Mouse (Mus musculus): ENCODE measurements around the gene Wdtc1.

Gene Wdtc1

GRCm38 (mm10) chr4:133353367-133354365, at the start of gene Wdtc1:
Gene Wdtc1 (minus strand): TSS chr4:133353481.
- no peak for DNase-seq (ENCODE audit: low read depth, low spot score)

- no peak for DNase-seq (ENCODE audit: low read depth, low spot score)
These were observed 48.7 kb upstream of the Wdtc1 start for GRCm38 (mm10) chr4:133402011-133402410.

- DNase-seq (ENCODE audit: low read depth, low spot score): no peak
These were observed 46.8 kb upstream of the Wdtc1 start for GRCm38 (mm10) chr4:133400098-133400497.

GRCm38 (mm10) chr4:133399509-133399908, 46.2 kb upstream of the Wdtc1 start:
- no peak for DNase-seq (ENCODE audit: low read depth, low spot score)

DNA sequence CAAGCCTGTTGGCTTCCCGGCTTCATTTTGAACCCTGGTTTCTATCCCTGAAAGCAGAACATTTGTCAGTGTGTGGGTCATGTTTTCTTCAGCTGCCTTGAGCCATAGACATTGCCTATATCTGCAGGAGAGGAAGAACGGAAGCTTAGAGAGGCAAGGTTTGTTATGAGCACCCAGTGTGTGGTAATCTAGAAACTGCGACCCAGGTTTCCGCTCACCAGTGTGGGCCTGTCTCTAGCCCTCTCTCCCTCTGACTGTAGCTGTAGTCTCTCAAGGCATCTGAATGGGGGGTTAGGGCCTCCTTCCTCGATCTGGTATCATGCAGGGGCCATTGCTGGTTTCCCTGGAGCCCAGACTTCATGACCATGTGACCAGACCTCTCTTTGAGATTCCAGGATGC, 45.3 kb upstream of the Wdtc1 start:
- DNase-seq (ENCODE audit: low read depth, low spot score): no peak

DNA sequence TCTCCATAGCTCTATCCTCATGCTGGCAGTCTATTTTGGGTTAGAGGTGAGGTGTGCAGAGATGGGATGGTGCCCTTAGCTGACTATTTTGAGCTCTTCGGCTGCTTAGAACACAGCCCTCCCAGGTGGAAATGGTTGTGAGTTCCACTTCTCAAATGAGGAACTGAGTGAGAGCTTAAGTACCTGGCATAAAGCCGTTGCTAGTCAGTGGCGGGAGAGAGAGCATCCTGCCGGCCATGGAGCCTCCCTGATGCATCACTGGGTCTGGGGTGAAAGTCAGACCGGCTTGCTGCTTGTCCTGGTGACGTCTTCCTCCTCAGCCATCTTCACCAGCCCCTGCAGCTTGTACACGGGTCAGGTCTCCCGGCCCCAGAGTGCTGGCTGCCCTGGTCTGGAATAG, 44.7 kb upstream of the Wdtc1 start:
- DNase-seq (ENCODE audit: low read depth, low spot score): no peak

DNA sequence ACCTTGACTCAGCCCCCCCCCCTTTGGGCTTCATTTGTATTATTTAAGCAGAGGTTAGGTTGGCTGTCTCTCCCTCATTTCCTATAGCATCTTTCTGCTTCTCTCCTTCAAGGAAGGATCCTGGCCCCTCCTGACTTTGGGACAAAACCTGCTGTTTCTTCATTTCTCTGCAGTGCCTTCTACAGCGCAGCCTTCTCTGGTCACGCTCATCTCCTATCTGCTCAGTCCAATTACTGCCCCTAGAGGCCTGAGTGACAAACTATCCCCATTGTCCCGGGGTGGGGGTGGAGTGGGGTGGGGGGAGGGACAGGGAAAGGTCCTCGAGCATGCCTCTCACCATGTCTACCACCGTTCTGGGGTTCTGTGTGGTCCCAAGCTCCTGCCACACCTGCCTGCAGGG, 44.0 kb upstream of the Wdtc1 start:
- DNase-seq (ENCODE audit: low read depth, low spot score): no peak

DNA sequence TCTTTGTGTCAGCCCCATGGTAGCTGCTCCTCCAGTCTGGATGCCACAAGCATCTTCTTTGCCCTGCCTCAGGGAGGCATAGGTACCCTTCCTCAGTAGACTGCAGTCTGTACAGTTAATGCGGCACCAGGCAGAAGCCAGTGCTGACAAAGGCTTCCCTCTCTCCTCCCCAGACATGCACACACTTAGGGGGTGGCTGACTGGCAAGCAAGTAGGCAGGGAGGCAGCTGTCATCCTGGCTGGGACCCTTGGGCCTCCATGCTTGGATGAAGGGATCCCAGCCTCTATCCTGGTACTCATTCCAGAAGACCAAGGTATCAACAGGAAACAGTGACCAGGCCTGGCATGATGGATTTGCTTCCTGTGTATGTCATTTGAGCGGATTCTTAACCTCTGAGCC, 42.8 kb upstream of the Wdtc1 start:
- no peak for DNase-seq (ENCODE audit: low read depth, low spot score)

DNA sequence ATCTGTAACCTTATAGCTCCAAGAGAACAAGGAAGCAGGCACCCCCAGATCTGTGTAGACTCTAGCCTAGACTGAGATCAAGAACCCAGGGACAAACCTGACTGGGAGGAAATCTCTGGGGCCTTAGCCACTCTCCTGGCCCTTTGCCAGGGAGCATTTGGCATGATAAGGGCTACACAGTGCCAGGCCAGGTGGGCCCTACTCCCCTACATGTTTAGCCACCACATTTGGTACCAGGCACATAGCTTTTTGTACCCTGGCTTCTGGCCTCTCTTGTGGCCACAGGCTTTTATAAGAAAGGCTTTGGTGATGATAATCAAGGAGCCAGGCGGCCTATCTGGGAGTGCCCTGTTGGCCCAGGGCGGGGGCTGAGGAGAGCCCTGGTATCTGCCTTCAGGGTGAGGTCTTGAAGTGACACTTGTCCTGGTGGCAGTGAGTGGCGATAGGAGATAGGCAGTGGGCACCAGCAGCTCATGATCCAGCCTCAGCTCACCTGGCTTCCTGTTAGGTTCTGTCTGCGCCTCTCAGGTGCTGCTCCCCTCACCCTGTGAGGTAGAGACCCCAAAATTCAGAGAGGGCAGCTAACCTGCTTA, 41.8 kb upstream of the Wdtc1 start:
- DNase-seq (ENCODE audit: low read depth, low spot score): no peak

DNA sequence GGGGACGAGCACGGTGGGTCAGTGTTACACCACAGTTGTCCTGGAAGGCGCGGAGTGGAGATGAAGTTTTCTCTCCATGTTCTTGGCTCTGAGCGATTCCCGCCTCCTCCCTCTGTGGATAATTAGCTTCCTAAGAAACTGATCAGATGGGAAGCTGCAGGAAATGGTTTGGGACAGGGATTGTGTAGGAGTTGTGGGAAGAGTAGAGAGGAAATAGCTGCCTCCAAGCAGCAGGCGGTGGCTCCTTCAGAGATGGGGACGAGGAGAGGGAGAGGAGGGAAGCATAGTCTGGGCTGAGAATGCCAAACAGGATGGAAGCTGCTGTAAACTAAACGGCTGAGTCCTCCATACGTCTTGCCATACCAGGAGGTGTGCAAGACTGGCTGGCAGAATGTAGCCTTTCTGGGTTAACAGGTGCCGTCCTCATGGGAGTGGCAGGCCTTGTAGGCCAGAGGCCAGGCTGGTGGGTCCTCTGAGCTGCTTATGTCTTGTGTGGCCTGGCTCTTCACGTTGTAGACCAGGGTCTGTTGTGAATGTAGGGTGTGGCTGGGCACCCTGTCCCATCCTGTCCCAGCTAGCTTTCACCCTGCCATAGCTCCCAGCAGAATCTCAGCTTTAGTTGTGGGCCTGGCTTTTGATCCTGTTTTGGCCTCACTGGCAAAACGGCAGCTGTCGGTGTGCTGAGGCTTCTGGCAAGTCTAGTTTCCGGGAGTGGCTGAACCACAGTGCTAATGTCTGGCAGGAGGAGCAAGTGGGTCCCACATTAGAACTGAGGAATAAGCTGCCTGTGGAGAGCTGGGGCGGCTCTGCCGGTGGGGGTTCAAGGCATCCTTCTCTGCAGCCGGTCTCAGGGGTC, 38.1 kb upstream of the Wdtc1 start:
- DNase-seq (ENCODE audit: low read depth, low spot score): no peak

DNA sequence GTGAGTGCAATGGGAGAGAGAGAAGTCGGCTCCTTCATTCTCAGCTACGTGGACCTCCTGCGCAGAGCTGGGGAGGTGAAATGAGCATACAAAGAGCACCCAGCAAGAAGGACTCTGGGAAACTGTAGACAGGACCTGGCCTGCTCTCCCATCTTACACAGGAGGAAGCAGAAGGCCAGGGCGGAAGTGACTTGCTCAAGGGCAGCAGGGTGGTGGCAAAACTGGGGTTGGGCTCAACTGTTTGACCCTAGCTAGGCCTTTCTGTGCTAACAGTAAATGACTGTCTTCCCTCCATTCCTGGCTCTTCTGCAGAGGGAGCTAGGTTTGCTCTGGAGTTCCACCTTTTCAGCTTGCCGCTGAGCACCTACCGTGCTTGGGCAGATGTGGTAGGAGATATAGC, 37.3 kb upstream of the Wdtc1 start:
- DNase-seq (ENCODE audit: low read depth, low spot score): no peak

DNA sequence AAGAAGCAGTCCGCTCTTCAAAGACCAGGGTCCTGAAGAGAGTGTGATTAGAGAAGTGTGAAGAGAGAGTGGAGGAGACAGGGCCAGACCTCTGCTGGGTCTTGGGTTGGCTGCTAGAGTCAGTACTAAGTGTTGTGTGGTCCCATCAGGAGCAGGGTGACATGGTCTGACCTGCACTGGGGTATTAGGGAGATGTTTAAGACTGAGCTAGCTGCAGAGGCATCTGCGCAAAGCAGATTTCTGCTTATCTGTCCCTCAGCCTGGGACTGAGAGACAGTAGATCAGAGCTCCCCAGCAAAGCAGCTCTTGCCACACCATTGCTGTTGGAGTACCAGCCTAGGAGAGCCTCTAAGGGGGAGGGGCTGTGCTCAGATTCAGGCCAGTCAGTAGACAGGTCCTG, 36.8 kb upstream of the Wdtc1 start:
- no peak for DNase-seq (ENCODE audit: low read depth, low spot score)

- no peak for DNase-seq (ENCODE audit: low read depth, low spot score)
These were observed 35.7 kb upstream of the Wdtc1 start for GRCm38 (mm10) chr4:133388781-133389552.

DNA sequence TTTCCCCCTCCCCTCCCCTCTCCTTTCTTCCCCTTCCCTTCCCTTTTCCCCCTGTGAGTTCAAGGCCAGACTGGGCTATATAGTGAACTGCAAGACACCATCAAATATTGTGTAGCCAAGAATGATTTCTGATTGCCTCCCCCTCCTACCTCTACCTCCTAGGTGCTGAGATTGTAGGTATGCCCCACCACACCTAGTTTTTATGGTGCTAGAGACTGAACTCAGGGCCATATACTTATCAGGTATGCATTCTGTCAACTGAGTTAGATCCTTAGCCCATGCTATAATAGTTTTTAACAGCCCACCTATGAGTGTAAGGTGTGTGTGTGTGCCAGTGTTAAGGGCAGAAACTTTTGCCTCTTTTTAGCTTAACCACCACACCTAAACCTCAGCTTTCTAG, 33.8 kb upstream of the Wdtc1 start:
- DNase-seq (ENCODE audit: low read depth, low spot score): no peak

- DNase-seq (ENCODE audit: low read depth, low spot score): no peak
These were observed 32.9 kb upstream of the Wdtc1 start for GRCm38 (mm10) chr4:133386061-133386797.

DNA sequence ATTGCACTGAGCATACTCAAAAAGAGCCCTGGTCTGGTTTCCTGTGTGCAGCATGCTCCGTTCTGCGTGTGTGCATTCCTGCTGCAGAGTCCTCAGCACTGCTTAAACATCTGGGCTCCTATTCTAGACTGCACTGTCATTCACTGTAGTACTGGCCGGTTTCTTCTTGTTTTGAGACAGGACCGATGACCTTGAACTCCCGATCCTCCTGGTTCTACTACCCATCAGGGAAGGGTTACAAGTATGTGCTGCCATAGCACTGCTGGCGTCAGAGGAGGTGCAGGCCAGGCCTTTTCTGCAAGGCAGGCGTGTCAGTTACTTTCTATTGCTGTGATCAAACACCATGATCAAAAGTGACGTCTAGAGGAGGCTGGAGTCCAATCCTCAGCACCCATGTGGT, 27.9 kb upstream of the Wdtc1 start:
- DNase-seq (ENCODE audit: low read depth, low spot score): no peak

DNA sequence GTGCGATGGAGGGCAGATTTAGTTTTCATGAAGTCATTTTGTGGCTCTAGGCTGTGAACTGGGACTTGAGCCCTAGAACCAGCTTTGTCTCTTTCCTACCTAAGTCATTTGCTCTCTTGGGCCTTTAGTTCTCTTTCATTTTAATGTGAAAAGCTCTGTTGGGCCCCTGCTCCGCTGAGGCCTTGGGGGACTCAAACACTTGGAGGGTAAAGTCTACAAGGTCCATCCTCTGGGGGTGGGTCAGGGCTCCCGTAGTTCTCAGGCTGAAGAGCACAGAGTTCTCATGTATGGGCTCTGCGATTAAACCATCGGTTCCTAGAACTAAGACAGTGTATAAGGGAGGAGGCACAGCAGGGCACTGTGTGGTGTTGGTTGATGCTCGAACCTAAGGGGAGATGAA, 27.3 kb upstream of the Wdtc1 start:
- DNase-seq (ENCODE audit: low read depth, low spot score): no peak

- DNase-seq (ENCODE audit: low read depth, low spot score): no peak
These were observed 26.6 kb upstream of the Wdtc1 start for GRCm38 (mm10) chr4:133379861-133380260.

DNA sequence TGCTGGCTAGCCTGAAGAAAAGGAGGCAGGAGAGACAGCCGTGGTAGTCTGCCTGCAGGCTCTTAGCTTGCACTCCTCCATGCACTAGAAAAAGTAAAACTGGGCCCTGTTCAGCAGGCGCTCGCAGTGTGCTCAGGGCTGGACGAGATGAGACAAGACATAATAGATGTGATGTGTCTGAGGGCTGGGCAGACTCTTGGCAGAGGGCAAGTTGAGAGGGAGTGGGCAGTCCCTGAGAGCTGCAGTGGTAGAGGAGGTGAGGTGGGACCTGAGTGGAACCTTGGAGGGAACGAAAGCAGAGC, 25.7 kb upstream of the Wdtc1 start:
- DNase-seq (ENCODE audit: low read depth, low spot score): no peak

DNA sequence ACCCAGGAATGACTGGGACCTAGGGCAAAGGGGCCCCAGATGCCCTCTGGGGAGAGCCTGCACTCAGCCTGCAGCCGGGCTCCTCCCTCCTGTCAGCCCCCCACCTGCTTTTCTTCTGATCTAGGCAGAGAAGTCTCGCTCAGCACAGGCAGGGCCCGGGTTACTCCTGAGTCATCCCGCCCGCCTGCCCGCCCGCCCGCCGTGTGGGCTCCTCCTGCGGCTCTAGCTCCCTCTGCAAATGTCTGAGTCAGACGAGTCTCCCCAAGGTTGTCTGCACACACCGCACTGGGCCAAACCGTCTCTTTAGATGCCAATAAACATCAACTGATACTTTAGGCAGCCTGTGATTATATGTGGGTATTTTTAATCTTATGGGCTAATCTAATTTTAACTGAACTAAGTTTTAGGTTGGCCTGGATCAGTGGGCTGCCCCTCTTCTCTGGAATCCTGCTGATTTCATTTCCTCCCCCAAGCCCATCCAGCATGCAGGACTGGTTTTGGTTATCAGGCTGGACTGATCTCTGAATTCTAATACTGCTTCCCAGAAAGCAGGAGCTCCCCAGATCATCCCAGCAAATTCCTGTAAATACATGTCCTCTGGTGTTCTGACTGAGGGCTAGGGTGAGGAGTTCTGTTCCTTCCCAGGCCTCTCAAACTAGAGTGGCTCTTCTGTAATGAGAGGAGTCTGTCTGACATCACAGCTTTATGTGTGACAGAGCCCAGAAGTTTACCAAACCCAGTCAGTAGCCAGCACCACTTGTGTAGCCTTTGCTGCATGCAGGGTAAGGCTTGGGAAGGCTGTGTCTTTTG, 25.2 kb upstream of the Wdtc1 start:
- DNase-seq (ENCODE audit: low read depth, low spot score): no peak

All from retina, adult 2 months (tissue).